Mouse (Mus musculus): ENCODE measurements around the gene Chst14.

DNA sequence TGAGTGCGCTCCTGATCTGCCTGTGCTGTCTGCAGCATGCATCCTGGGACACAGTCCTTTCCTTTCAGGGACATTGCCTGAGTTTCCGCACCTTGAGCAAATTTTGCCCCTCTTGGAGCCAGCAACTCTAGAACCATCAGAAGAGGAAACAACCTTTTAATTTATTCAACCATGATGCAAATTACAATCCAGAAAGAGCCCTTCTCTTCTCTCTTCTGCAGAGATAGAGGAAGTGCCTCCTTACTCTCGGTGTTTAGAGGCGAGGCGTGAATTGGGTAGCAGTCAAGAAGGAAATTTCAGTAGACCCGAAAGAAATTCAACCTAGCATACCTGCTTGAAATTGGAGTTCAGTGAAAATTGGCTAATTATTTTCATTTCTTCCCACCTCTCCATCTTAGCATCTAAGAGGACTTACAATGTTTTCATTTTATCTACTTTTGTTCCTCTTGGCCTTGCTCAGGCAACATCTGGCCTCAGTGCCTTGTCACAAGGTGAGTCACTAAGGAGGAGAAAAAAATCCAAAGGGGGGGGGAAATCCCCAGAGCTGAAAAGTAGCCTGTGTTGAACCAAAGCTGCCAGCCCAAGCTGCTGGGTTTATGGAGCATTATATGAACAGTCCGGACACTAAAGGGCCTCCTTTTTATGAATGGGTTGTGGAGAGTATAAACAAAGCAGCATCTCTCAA lies 20.7 kb upstream of the Chst14 start:
- no peak for TF ChIP-seq POLR2A (IDR thresholded peaks at IDR 0.05; ENCODE audit: insufficient read depth, low read length)
- TF ChIP-seq CTCF (IDR thresholded peaks at IDR 0.05; ENCODE audit: low read depth, low read length) = no peak

Measured in ES-Bruce4 (cell line).